Mouse (Mus musculus) C2C12 (cell line): ENCODE data around the gene Zfp385b.

ENCODE experiments used
- CEBPB ChIP-seq: IDR thresholded peaks from one replicate; pipeline ENCODE4 v1.6.1; 2011; ENCODE audit warnings: low read depth, mild to moderate bottlenecking, control low read depth, moderate library complexity
- CTCF ChIP-seq: IDR thresholded peaks from one replicate; pipeline ENCODE4 v1.5.1; 2011; ENCODE audit not compliant: control insufficient read depth, insufficient read depth, insufficient read length
- MAX ChIP-seq: IDR thresholded peaks from one replicate; pipeline ENCODE4 v1.6.1; 2011; ENCODE audit warnings: mild to moderate bottlenecking, control low read depth
- MYOD1 ChIP-seq: IDR thresholded peaks from one replicate; pipeline ENCODE4 v1.6.1; 2011; ENCODE audit warnings: low read depth; ENCODE audit not compliant: control insufficient read depth, insufficient read length
- MYOG ChIP-seq: IDR thresholded peaks from one replicate; pipeline ENCODE4 v1.6.1; 2011; ENCODE audit not compliant: control insufficient read depth, insufficient read length; ENCODE audit errors: extremely low read depth
- USF1 ChIP-seq: IDR thresholded peaks from one replicate; pipeline ENCODE4 v1.6.1; 2011; ENCODE audit warnings: low read depth, mild to moderate bottlenecking, control low read depth, moderate library complexity

- no peak for TF ChIP-seq USF1
- no peak for TF ChIP-seq CTCF
- TF ChIP-seq CEBPB: no peak
- no peak for TF ChIP-seq MYOD1
- no peak for TF ChIP-seq MAX
- no peak for TF ChIP-seq MYOG
Measured at GRCm38 (mm10) chr2:77817357-77817894, 2.0 kb downstream of the Zfp385b start.
